Mouse (Mus musculus): ENCODE results near the gene Tspan31.

- TF ChIP-seq NRF1 (IDR thresholded peaks at IDR 0.05; ENCODE audit: insufficient read depth, low read depth, low read length, poor library complexity, severe bottlenecking) = no peak
- TF ChIP-seq POLR2A (IDR thresholded peaks at IDR 0.05; ENCODE audit: control insufficient read depth in 1 of 2, insufficient read depth in 1 of 2, low read depth in 1 of 2, low read length in 2 of 2, poor library complexity in 1 of 2) = no peak
- no peak for TF ChIP-seq CHD1 (IDR thresholded peaks at IDR 0.05; ENCODE audit: low read depth, low read length)
- no peak for TF ChIP-seq ZNF384 (IDR thresholded peaks at IDR 0.05; ENCODE audit: low read depth, low read length)
- no peak for TF ChIP-seq POLR2AphosphoS2 (IDR thresholded peaks at IDR 0.05; ENCODE audit: low read length)
- no peak for TF ChIP-seq ZKSCAN1 (IDR thresholded peaks at IDR 0.05; ENCODE audit: low read depth, low read length)
- TF ChIP-seq USF1 (IDR thresholded peaks at IDR 0.05; ENCODE audit: low read depth, low read length) = no peak
- TF ChIP-seq CTCF (IDR thresholded peaks at IDR 0.05 in 2 of 3, conservative IDR thresholded peaks at IDR 0.05 in 1 of 3; ENCODE audit: control insufficient read depth in 1 of 3, insufficient read depth in 1 of 3, low read depth in 2 of 3, low read length in 3 of 3, poor library complexity in 1 of 3, severe bottlenecking in 1 of 3) = no peak
- TF ChIP-seq ZC3H11A (IDR thresholded peaks at IDR 0.05; ENCODE audit: low read depth, low read length) = no peak
These were observed 7.5 kb upstream of the Tspan31 start for GRCm38 (mm10) chr10:127077515-127077914.
